Mouse (Mus musculus) neutrophil, adult 5-6 weeks (primary cell): ENCODE measurements around the gene Pfkfb4. TPM values are rescaled to one million over a fixed set of nuclear protein-coding genes. Genes with fewer than 3 reads are reported as not detected.

ENCODE experiments used
- ATAC-seq: fragments of 151-379, 151-347 bp; 2 replicates; pipeline ENCODE4 v1.8.0; 2017; ENCODE audit warnings: mild to moderate bottlenecking, moderate TSS enrichment; ENCODE audit not compliant: insufficient number of reproducible peaks, poor library complexity, low FRiP score, severe bottlenecking; ENCODE audit errors: extremely low read depth
- total RNA-seq: library from RNA; stranded (forward); fragments of 200-1000 nt; gene quantifications from 2 replicates; pipeline ENCODE4 v1.2.3, GENCODE M21; 2017

Pfkfb4 gene
- total RNA-seq: 147 and 153 TPM in 2 replicates

GRCm38 (mm10) chr9:108991428-108992084, at the start of gene Pfkfb4:
Gene Pfkfb4, plus strand, starts transcription at chr9:108991778.
- peak; percentile 91 for ATAC-seq

GRCm38 (mm10) chr9:108945111-108945510, 46.5 kb upstream of the Pfkfb4 start:
- ATAC-seq: no peak

GRCm38 (mm10) chr9:108945608-108946007, 46.0 kb upstream of the Pfkfb4 start:
- no peak for ATAC-seq

GRCm38 (mm10) chr9:108949231-108949966, 42.2 kb upstream of the Pfkfb4 start:
- ATAC-seq: no peak

DNA sequence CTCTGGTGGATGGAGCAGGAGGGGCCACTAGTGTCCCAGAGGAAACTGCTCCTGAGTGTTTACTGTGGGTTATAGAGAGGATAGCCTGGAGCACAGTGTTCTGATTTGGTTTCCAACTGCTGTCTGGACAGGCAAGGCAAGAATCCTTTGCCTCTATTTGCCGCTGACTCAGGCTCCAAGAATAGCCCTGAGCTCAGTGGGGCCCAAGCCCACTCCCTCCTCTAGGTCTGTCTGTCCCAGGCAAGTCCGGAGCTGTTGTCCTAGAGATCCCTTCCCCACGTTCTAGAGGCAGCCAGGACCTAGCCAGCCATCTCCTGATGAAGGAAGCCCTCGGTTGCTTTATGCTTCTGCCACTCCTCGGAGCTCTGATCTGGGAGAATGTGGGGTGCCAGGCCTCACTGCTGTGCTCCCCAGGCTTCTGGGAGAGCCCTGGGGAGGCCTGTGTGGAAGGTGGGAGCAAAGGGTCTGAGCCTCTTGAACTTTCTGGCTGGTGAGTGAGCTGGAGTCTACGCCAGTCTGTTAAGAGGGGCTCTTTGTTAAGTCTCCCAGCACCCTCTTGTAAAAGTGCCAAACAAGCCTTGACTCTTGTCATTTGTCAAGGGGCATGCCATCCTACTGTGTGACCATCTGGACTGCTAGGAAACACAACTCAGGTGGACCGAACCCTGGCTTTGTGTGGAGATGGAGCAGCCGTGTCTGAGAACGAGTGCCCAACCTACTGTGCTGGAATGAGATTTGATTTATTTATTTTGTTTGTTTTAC, 41.4 kb upstream of the Pfkfb4 start:
- ATAC-seq: no peak

DNA sequence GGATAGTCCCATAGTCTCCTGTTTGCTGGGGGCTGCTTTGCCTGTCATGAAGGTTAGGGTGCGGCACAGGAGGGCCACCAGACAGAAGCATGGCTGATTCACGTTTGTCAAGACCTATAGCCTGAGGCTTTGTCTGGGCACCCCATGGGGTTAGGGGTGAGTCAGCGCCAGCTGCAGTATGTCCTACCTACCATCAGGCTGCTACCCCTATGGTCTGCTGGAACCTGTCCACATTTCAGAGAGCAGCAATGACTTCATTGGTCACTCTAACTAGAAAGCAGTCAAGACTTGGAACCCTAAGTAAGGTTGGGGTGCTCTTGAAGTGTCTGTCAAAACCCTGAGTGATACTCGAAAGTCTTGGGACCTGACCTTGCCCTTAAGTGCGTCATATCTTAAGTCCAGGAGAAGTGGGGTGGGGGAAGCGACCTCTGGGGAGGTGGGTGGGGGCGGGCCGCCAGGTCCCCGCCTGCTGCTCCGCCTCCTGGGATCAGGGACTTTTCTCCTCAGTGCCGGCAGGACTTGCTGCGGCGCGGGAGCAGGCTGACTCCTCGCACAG, 38.4 kb upstream of the Pfkfb4 start, which contains the start of gene Col7a1:
TSS of gene Col7a1 (plus strand) at position 506 of the 556 bp plus-strand sequence.
- ATAC-seq: no peak

GRCm38 (mm10) chr9:108955241-108955640, 36.3 kb upstream of the Pfkfb4 start:
- no peak for ATAC-seq

- no peak for ATAC-seq
Measured at GRCm38 (mm10) chr9:108955846-108956245, 35.7 kb upstream of the Pfkfb4 start.

DNA sequence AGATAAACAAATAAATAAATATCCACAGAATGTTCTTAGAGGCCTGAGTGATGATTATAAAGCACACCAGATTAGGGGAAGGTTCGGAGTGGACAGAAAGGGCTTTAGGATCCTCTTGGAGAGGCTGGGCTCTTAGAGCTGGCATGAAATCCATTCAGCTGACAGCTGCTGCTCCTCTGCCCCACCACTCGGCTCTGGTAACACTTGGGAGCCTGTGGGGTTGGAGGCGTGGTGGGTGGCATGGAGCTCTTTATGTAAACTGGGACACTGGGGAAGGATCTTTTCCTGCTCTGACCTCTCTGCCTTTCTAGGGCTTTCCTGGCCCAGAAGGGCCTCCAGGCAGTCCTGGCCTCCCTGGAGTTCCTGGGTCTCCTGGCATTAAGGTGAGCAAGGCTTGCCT, 28.0 kb upstream of the Pfkfb4 start:
- no peak for ATAC-seq

DNA sequence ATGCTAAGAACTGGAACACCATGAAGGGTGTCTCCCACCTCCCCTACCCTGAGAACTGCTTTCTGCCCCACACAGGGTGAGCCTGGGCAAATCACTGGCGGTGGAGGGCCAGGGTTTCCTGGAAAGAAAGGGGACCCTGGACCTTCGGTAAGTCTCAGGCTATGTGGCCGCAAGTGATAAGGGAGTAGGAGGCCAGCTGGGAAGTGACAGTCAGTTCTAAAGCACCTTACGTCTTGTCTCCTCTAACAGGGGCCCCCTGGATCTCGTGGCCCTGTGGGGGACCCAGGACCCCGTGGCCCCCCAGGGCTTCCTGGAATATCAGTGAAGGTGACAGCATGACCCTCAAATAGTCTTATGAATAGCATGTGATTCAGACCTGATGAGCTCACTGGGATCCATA, 27.2 kb upstream of the Pfkfb4 start:
- ATAC-seq: no peak

DNA sequence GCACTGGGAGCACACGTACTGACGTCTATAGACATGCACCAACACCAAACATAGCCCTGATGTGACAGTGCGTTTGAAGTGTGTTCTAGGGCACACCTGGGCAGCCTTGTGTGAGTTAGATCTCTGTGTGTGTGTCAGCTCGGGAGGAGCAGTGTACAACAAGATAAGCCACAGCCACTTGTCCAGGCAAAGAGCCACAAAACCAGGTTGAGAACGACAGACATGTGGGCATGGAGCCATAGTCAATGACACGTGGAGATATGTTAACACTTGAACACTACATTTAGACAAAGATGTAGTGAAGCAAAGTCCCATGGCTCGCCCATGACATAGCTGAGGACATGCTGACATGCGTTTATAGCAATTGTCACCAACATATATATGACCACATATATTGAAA, 21.0 kb upstream of the Pfkfb4 start:
- no peak for ATAC-seq

DNA sequence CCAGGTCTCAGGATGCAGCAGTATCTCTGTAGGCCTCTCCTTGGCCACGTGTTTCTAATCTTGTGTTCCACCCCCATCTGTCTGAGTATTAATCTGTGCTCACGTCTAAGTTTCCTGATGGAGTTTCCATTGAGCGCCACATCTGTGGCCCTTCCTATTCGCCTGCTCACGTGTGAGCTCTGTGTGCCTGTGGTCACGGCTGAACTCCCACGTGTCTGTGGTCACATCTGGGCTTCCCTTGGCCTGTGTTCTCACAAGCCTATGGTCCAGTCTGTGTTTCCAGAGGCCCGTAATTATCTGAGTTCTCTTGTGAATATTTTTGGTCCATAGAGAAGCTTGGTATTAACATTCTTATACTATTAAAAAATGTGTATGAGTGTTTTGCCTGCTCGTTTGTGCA, 15.1 kb upstream of the Pfkfb4 start:
- no peak for ATAC-seq

GRCm38 (mm10) chr9:108977966-108978365, 13.6 kb upstream of the Pfkfb4 start:
- no peak for ATAC-seq

DNA sequence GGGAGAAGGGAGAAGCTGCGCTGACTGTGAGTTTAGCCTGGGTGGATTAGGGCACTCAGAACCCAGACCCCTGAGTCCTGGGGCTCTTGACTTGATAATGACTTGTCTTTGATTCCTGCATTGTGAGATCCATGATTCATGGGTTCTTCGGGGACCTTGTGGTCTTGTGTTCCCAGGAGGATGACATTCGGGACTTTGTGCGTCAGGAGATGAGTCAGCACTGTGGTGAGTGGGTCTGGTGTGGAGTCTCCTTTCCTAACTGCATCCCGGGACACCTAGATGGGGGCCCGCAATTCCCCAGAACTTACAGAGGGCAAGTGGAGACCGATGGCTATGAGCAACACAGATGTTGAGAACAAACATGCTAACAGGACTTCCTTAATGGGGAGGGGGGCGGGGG, 9.1 kb upstream of the Pfkfb4 start:
- no peak for ATAC-seq

DNA sequence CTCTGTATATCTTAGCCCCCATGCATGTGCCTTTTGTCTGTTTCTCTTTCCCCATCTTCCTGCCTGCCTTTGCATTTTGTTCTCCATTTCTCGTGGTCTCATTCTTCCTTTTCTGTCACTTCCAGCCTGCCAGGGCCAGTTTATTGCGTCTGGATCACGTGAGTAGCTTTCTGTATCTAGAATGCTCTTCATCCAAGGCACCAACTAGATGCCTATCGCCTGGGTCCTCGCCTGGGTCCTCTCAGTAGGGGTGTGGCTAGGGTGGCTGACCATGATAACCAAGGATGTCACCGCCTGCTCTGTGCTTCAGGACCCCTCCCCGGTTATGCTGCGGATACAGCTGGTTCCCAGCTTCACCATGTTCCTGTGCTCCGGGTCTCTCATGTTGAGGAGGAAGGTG, 8.4 kb upstream of the Pfkfb4 start:
- ATAC-seq: no peak

DNA sequence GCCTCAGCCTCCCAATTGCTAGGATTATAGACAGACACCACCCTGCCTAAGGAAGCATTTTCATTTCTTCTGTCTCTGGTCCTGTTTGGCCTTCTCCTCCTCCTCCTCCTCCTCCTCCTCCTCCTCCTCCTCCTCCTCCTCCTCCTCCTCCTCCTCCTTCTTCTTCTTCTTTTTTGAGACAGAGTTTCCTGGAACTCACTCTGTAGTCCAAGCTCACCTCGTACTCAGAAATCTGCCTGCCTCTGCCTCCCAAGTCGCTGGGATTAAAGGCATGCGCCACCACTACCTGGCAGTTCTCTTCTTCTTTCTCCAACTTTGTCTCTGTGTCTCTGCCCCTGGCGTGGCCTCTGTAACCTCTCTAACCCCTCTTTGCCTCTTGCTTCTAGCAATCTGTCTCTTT, 5.9 kb upstream of the Pfkfb4 start, which contains the start of gene Ucn2:
TSS of gene Ucn2 (plus strand) at position 301 of the 400 bp plus-strand sequence.
- no peak for ATAC-seq

GRCm38 (mm10) chr9:108987704-108988350, 3.8 kb upstream of the Pfkfb4 start:
- no peak for ATAC-seq

DNA sequence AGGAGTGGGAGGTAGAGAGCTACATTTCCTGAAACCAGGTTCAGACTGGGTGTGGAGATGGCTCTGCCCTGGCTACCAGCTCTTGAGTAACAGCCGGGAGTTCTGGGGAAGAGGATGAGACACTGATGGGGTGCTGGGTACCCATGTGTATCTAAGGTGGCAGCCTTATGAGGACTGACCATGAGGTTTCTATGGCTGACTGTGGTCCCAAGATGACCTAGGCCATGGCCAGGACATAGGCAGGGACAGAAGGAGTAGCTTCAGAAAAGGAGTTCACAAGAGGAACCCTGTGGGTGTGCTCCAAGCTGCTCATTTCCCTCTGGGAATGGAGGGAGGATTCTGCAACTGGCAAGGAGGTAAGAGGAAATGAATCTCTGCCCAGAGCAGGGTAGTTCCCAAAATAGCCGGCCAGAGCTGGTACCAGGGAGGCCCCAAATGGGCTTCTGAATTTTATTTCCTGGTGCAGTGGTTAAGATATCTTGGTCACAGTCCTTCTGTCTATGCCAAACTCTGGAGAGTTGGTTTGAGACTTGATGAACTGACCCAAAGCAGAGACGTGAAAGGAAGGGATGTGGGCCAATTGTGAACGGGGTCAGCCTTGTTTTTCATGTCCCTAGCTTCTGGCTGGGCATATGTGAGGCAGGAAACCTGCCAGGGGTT, 1.6 kb upstream of the Pfkfb4 start:
- no peak for ATAC-seq

GRCm38 (mm10) chr9:108990462-108990820, 1.1 kb upstream of the Pfkfb4 start:
- no peak for ATAC-seq
